Mouse (Mus musculus): ENCODE measurements around the gene Gse1. TPM values are rescaled to one million over a fixed set of nuclear protein-coding genes. Genes with fewer than 3 reads are reported as not detected.

Gene Gse1
- polyA plus RNA-seq, 1 experiment from 2014 or later, result 20.7 TPM

DNA sequence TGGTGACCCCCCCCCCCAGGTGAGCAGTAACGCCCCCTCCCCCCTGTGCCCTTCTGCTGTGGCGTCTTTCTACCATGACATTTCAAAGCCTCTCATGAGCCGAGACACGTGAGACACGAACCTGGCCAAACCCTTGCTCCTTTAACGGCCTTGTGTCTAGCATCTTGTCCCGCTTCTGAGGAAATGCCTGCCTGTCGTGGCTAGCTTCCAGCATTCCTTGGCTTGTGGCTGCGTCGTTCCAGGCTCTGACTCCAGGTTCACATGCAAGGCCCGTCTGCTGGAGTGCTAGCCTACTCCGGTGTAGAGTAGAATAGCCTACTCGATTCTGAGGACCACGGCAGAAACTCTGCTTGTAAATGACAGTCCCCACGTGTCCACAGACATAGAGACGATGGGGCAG is 150.1 kb downstream of the Gse1 start:
- WGBS, result 57% methylated on average over 16 of the region's 16 CpGs
- H3K36me3 ChIP-seq (ENCODE audit: control insufficient read depth, insufficient read depth, low read length), result no peaks in the 10 kb centered on the region
- no peak overlapping the region for H3K4me2 ChIP-seq
- H3K27ac ChIP-seq (ENCODE audit: low read depth, low read length), result no peak overlapping the region
- peaks cover 67% of the 10 kb centered on the region for H3K4me1 ChIP-seq (ENCODE audit: control insufficient read depth, insufficient read depth, low read length)
- DNase-seq (ENCODE audit: low spot score, missing footprints), result no peak
- no peak overlapping the region for H3K4me3 ChIP-seq (ENCODE audit: low read depth, low read length)
- H3K9me3 ChIP-seq (ENCODE audit: control insufficient read depth, low read length), result no peaks in the 10 kb centered on the region
- no peak overlapping the region for H3K9ac ChIP-seq (ENCODE audit: low read length)
- no peak for ATAC-seq (ENCODE audit: low FRiP score)
- no peaks in the 10 kb centered on the region for H3K27me3 ChIP-seq (ENCODE audit: control insufficient read depth, insufficient read depth, low read length)

DNA sequence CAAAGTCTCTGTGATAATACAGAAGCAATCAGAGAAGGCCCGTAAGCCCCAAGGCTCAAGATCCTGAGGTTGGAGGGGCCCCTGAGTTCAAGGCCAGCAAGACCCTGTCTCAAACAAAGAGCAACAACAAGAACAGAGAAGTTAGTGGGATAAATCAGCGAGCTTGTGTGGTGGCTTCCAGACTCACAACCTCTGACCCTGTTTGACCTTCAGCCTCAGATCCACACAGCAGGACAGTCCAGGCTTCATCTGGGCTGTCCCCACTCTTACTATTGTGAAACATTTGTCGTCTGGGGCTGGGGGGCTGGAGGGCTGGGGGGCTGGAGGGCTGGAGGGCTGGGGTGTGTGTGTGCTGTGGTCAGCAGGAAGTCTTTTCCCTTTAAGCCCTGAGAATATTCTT is 150.8 kb downstream of the Gse1 start:
- no peak for DNase-seq (ENCODE audit: low spot score, missing footprints)
- Histone ChIP-seq H3K36me3 (ENCODE audit: control insufficient read depth, insufficient read depth, low read length) (no peaks in the 10 kb centered on the region), H3K4me3 (ENCODE audit: low read depth, low read length) (no peak overlapping the region), H3K27me3 (ENCODE audit: control insufficient read depth, insufficient read depth, low read length) (no peaks in the 10 kb centered on the region), H3K9me3 (ENCODE audit: control insufficient read depth, low read length) (no peaks in the 10 kb centered on the region), H3K9ac (ENCODE audit: low read length) (no peak overlapping the region), H3K4me1 (ENCODE audit: control insufficient read depth, insufficient read depth, low read length) (peaks cover 69% of the 10 kb centered on the region), H3K4me2 (no peak overlapping the region), H3K27ac (ENCODE audit: low read depth, low read length) (no peak overlapping the region)
- ATAC-seq (ENCODE audit: low FRiP score), result no peak
- 24% methylated on average over 3 of the region's 3 CpGs for WGBS

DNA sequence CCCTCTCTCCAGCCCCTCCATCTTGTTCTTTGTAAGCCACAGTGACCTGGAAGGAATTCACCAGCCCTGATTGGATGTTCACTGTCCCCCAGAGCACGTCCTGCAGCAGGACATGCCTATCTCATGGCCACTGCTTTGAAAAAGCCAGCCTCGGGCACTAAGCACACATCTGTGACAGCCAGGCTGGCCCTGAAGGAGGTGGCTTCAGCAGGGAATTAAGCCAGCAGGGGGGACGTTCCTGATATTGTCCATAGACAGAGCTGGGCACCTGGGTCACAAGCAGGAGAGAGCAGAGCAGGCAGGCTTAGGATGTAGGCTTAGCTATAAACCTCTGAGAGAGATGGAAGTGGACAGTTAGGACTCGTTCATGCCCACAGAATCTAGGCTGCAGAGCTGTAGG is 153.6 kb downstream of the Gse1 start:
- peak; percentile 13; the same call in 1 of the 2 replicates for ATAC-seq (ENCODE audit: low FRiP score)

DNA sequence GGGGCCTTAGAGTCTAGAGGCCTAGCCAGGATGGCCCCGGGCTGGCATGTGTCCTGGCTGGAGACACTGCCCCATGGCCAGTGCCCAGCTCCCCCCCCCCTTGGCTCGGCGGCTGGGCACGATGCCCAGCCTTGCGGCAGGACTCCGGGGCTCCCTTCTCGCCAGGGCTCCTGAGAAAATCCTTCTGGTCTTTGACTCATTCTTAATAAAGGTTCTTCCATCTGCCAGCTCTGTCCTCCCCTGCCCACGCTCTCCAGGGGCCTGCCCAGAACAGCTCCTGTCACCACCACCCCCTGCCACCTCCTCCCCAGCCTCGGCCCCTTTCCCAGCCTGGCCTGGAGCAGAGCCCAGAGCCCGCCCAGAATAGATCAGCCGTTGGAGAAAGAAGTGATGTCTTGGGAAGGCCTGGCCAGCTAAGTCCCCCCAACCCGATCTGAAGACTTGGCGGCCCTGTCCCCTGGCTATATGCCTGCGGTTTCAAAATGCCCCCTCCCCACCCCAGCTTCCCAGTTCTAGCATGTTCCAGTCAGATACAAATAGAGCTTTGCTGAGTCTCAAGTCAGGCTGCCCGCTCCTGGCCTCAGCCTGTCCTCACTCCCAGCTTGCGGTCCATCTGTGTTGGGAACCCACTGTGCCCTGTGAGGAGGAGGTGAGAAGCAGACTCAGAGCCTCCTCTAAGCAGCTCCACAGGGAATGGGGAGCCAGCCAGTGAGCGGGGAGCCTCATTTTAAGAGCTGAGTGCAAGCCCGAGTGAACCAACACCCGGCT is 154.4 kb downstream of the Gse1 start:
- Histone ChIP-seq H3K4me2 (no peak overlapping the region), H3K4me3 (ENCODE audit: low read depth, low read length) (no peak overlapping the region), H3K9ac (ENCODE audit: low read length) (peak overlapping the region; percentile 40), H3K36me3 (ENCODE audit: control insufficient read depth, insufficient read depth, low read length) (no peaks in the 10 kb centered on the region), H3K9me3 (ENCODE audit: control insufficient read depth, low read length) (no peaks in the 10 kb centered on the region), H3K27me3 (ENCODE audit: control insufficient read depth, insufficient read depth, low read length) (no peaks in the 10 kb centered on the region), H3K4me1 (ENCODE audit: control insufficient read depth, insufficient read depth, low read length) (peaks cover 39% of the 10 kb centered on the region), H3K27ac (ENCODE audit: low read depth, low read length) (no peak overlapping the region)
- WGBS, result 75% methylated on average over 19 of the region's 19 CpGs
- DNase-seq (ENCODE audit: low spot score, missing footprints) (no peak), ATAC-seq (ENCODE audit: low FRiP score) (no peak)

More for the DNA sequence above, 153.6 kb downstream of the Gse1 start:
- Histone ChIP-seq H3K36me3 (ENCODE audit: control insufficient read depth, insufficient read depth, low read length) (no peaks in the 10 kb centered on the region), H3K4me3 (ENCODE audit: low read depth, low read length) (no peak overlapping the region), H3K4me2 (no peak overlapping the region), H3K27me3 (ENCODE audit: control insufficient read depth, insufficient read depth, low read length) (no peaks in the 10 kb centered on the region), H3K4me1 (ENCODE audit: control insufficient read depth, insufficient read depth, low read length) (peaks cover 47% of the 10 kb centered on the region), H3K9ac (ENCODE audit: low read length) (no peak overlapping the region; the same call in 1 of the 2 replicates), H3K9me3 (ENCODE audit: control insufficient read depth, low read length) (no peaks in the 10 kb centered on the region), H3K27ac (ENCODE audit: low read depth, low read length) (peak overlapping the region; percentile 35; the same call in 1 of the 2 replicates)
- DNase-seq (ENCODE audit: low spot score, missing footprints), result no peak
- WGBS, result 20% methylated on average over 4 of the region's 4 CpGs

DNA sequence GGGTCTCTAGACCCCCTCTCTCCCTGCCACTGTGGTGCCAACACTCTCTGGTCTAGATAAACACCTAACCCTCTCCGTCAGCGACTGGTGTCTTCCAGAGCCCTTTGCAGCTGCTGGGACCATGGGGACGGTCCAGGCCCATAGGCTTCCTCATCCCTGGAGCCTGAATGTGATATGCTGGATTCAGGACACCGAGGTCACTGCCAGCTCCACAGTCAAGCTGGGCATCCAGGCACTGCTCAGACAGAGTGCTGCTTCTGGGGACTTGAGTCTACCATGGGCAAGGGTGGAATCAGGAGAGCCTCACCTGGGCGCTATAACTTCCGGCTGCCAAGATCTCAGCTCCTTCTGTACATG is 154.9 kb downstream of the Gse1 start:
- Histone ChIP-seq H3K9me3 (ENCODE audit: control insufficient read depth, low read length) (no peaks in the 10 kb centered on the region), H3K4me3 (ENCODE audit: low read depth, low read length) (no peak overlapping the region), H3K4me1 (ENCODE audit: control insufficient read depth, insufficient read depth, low read length) (peaks cover 39% of the 10 kb centered on the region), H3K27me3 (ENCODE audit: control insufficient read depth, insufficient read depth, low read length) (no peaks in the 10 kb centered on the region), H3K4me2 (no peak overlapping the region), H3K27ac (ENCODE audit: low read depth, low read length) (no peak overlapping the region), H3K36me3 (ENCODE audit: control insufficient read depth, insufficient read depth, low read length) (no peaks in the 10 kb centered on the region), H3K9ac (ENCODE audit: low read length) (no peak overlapping the region)
- no peak for DNase-seq (ENCODE audit: low spot score, missing footprints)
- 86% methylated on average over 6 of the region's 6 CpGs for WGBS
- no peak for ATAC-seq (ENCODE audit: low FRiP score)

DNA sequence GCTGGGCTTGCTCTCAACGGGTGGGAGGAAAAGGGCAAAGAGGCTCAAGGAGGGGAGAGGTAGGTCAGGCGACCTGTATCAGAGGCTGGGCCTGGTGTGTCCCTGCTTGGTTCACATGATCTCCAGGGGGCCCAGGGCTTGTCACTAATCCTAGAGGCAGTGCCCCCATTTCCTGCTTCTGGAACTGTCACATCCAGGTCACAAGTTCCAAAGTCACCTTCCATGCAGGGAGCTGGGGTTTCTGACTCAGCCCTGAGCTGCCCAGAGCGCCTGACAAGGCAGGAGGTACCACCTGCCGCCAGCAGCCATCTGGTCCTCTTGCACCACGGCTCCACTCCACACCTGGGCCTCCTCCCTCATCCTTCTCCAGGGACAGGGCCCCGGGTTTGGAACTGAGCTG is 155.5 kb downstream of the Gse1 start:
- Histone ChIP-seq H3K9ac (ENCODE audit: low read length) (no peak overlapping the region), H3K27ac (ENCODE audit: low read depth, low read length) (no peak overlapping the region)
- 53% methylated on average over 6 of the region's 6 CpGs for WGBS

DNA sequence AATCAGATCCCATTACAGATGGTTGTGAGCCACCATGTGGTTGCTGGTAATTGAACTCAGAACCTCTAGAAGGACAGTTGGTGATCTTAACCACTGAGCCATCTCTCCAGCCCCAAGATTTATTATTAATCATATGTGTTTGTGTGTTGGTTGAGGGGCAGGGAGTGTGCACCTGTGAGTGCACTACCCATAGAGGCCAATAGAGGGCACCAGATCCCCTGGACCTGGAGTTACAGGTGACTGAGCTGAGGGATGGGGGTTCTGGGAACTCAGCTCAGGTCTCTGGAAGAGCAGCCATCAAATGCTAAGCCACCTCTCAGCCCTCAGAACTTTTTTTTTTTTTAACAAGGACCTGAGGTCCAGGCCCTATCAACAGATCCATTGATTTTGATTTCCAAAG is 156.5 kb downstream of the Gse1 start:
- Histone ChIP-seq H3K4me3 (ENCODE audit: low read depth, low read length) (no peak overlapping the region), H3K36me3 (ENCODE audit: control insufficient read depth, insufficient read depth, low read length) (no peaks in the 10 kb centered on the region), H3K9ac (ENCODE audit: low read length) (no peak overlapping the region), H3K4me2 (no peak overlapping the region), H3K9me3 (ENCODE audit: control insufficient read depth, low read length) (no peaks in the 10 kb centered on the region), H3K27ac (ENCODE audit: low read depth, low read length) (no peak overlapping the region), H3K27me3 (ENCODE audit: control insufficient read depth, insufficient read depth, low read length) (no peaks in the 10 kb centered on the region), H3K4me1 (ENCODE audit: control insufficient read depth, insufficient read depth, low read length) (peaks cover 26% of the 10 kb centered on the region)
- ATAC-seq (ENCODE audit: low FRiP score) (no peak), DNase-seq (ENCODE audit: low spot score, missing footprints) (no peak)

More for the DNA sequence above, 155.5 kb downstream of the Gse1 start:
- H3K4me1 ChIP-seq (ENCODE audit: control insufficient read depth, insufficient read depth, low read length), result peaks cover 35% of the 10 kb centered on the region
- H3K9me3 ChIP-seq (ENCODE audit: control insufficient read depth, low read length), result no peaks in the 10 kb centered on the region
- H3K4me2 ChIP-seq, result no peak overlapping the region
- ATAC-seq (ENCODE audit: low FRiP score), result no peak
- DNase-seq (ENCODE audit: low spot score, missing footprints), result no peak
- no peaks in the 10 kb centered on the region for H3K27me3 ChIP-seq (ENCODE audit: control insufficient read depth, insufficient read depth, low read length)
- no peaks in the 10 kb centered on the region for H3K36me3 ChIP-seq (ENCODE audit: control insufficient read depth, insufficient read depth, low read length)
- no peak overlapping the region for H3K4me3 ChIP-seq (ENCODE audit: low read depth, low read length)

DNA sequence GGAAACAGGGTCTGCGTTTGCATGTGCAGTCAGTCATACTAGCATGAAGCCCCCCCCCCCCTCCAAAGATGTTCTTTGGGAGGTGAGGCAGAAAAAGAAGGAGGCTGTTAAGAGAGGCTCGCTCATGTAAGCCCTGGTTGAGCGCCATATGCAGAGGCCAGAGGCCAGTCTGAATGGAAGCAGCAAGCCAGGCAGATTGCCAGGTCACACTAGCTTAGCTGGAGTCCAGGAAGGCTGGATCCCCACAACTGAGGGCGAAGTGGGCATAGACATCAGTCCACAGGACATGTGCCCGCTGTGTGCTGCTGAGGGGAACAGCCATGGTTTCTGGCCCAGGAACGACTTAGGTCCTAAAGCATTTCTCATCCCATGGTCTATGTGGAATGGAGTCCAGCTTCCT is 160.0 kb downstream of the Gse1 start:
- peaks cover 8% of the 10 kb centered on the region for H3K4me1 ChIP-seq (ENCODE audit: control insufficient read depth, insufficient read depth, low read length)
- no peaks in the 10 kb centered on the region for H3K27me3 ChIP-seq (ENCODE audit: control insufficient read depth, insufficient read depth, low read length)
- WGBS, result 89% methylated on average over 6 of the region's 6 CpGs
- no peaks in the 10 kb centered on the region for H3K36me3 ChIP-seq (ENCODE audit: control insufficient read depth, insufficient read depth, low read length)
- no peak overlapping the region for H3K9ac ChIP-seq (ENCODE audit: low read length)
- no peaks in the 10 kb centered on the region for H3K9me3 ChIP-seq (ENCODE audit: control insufficient read depth, low read length)
- DNase-seq (ENCODE audit: low spot score, missing footprints), result no peak
- H3K4me3 ChIP-seq (ENCODE audit: low read depth, low read length), result no peak overlapping the region
- no peak overlapping the region for H3K27ac ChIP-seq (ENCODE audit: low read depth, low read length)
- H3K4me2 ChIP-seq, result no peak overlapping the region
- no peak for ATAC-seq (ENCODE audit: low FRiP score)

DNA sequence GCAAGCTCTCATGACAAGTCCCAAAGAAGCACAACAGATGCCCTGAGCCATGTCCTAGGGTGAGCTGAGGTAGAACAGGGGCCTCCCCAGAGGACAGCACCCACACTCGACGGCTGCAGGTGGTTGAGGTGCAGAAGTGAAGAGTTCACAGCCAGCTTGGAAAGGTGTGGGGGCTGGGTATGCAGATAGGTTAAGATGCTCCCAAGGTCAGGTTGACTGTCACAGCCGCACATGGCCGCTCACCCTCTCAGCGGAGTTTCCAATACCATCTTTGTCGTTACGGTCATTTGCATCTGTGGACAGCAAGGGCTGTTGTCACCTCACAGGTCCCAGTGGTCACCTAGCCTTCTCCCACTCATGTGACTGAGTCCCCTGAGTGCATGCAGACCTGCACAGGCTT is 162.3 kb downstream of the Gse1 start:
- DNase-seq (ENCODE audit: low spot score, missing footprints) (no peak), ATAC-seq (ENCODE audit: low FRiP score) (no peak)
- Histone ChIP-seq H3K9ac (ENCODE audit: low read length) (no peak overlapping the region), H3K36me3 (ENCODE audit: control insufficient read depth, insufficient read depth, low read length) (no peaks in the 10 kb centered on the region), H3K27ac (ENCODE audit: low read depth, low read length) (no peak overlapping the region), H3K4me1 (ENCODE audit: control insufficient read depth, insufficient read depth, low read length) (peaks cover 5% of the 10 kb centered on the region), H3K9me3 (ENCODE audit: control insufficient read depth, low read length) (no peaks in the 10 kb centered on the region), H3K4me2 (no peak overlapping the region), H3K27me3 (ENCODE audit: control insufficient read depth, insufficient read depth, low read length) (no peaks in the 10 kb centered on the region), H3K4me3 (ENCODE audit: low read depth, low read length) (no peak overlapping the region)
- 88% methylated on average over 7 of the region's 7 CpGs for WGBS
